Mouse (Mus musculus) left cerebral cortex, postnatal 14 days (tissue): Measurements from ENCODE around the gene Dynlrb1. TPM values are rescaled to one million over a fixed set of nuclear protein-coding genes. Genes with fewer than 3 reads are reported as not detected.
A peak's percentile ranks its signal among the peaks of the same experiment; 100 is the strongest.

Experiments used
- DNase-seq, 2 experiments: peaks; one replicate each; pipeline ENCODE4 v3.0.0; 2021 to 2022; ENCODE audit warnings: low spot score in 2 of 2, mixed read lengths in 1 of 2
- intact Hi-C: fragments of 180-260 bp; cut with DNase I; formaldehyde crosslinking; loops from one replicate; pipeline ENCODE4 v1.15.1; 2025
- long read RNA-seq, 2 experiments: library from polyadenylated mRNA; stranded (forward); transcript quantifications; one replicate each; pipeline ENCODE4 v2.0.0; 2021
- total RNA-seq, 2 experiments: library from RNA; stranded (reverse); gene quantifications; 2 replicates each; pipeline ENCODE4 v1.2.3; 2021

The Dynlrb1 gene
- 100 to 1,000 TPM; 329 to 335 TPM for total RNA-seq
- long read RNA-seq, experiment 1, transcript Dynlrb1-204 (4 exons, 788 nt), result minor isoform, 7 of 190 reads
- long read RNA-seq, experiment 1, transcript Dynlrb1-202 (4 exons, 684 nt), result major isoform, 164 of 190 reads
- long read RNA-seq, experiment 1, partial matches to known transcripts, result 11 of 190 reads
- long read RNA-seq, experiment 1, other reads (novel, unspliced or antisense), result 4 of 190 reads
- long read RNA-seq, experiment 2, transcript Dynlrb1-202 (4 exons, 684 nt), result major isoform, 135 of 156 reads
- long read RNA-seq, experiment 2, transcript Dynlrb1-203 (4 exons, 534 nt), result minor isoform, 6 of 156 reads
- long read RNA-seq, experiment 2, partial matches to known transcripts, result 7 of 156 reads
- long read RNA-seq, experiment 2, other reads (novel, unspliced or antisense), result 3 of 156 reads

DNA sequence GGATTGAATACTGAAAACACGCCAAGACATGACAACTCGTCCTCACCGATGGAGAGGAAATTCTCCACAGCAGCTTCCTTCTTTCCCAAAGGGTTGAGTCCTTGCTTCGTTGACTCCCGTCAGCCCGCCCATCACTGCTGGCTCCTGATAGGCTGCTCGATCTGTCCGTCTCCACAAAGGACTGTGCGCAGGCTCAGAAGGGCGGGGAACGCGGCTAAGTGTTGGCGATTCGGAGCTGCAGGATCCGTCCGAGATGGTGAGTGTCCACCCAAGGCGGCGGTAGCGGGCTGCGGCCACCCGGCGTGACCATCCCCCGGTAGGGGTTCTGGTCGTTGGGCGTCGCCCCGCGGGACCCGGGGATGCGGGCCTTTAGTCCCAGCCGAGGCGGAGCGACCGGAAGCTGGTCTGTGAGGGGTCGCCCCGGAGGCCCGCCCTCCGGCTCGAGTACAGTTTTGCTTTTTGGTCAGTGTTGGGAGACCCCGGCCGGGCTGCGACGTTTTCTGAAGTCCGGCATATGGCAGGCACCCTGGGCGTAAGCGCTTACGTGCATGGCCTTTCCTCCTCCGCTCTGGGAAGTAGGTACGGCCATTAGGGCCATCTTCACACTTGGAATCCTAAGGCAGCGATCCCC lies at the start of gene Dynlrb1:
Gene Dynlrb1 (plus strand): TSS at position 172 of the 631 bp plus-strand sequence.
- peak; percentile 99 to 100 for DNase-seq
- intact Hi-C loops, result loop anchor here (10.0 kb wide), 1 partner anchor 148 kb away; the partner anchor contains the start of gene Trp53inp2

DNA sequence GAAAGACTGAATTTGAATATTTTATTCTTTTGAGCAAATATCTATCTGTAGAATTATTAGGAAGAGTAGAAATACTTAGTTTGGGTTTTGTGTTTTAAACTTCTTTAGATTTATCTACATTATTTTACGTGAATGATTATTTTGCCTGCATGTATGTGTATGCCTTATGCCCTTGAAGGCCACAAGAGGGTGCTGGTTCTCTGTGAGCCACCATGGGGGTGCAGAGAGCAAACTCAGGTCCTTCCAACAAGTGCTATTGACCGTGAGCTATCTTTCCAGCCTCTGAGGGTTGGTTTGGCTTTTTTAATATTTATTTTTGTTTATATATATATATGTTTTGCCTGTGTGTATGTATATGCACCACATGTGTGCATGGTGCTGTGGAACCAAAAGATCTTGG lies 28.9 kb upstream of the Dynlrb1 start:
- intact Hi-C loops, result no loop called here
- DNase-seq, result no peak

DNA sequence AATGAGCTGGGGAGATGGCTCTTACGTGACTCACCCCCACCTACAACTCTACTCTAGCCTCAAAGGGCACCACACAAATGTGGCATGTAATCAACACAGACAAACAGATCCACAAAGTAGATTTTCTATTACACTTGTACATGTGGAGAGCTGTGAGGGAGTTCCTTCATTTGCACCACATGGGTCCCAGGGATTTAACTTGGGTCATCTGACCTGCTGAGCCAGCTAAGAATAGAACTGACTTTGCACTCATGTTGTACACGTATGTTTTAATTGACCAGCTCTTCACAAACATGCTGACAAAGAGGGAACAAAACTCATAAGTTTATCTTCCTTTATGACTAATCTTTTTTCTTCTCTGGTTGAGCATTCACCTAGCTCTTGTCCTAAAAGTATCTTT lies 13.2 kb upstream of the Dynlrb1 start:
- no peak for DNase-seq
- intact Hi-C loops, result no loop called here

DNA sequence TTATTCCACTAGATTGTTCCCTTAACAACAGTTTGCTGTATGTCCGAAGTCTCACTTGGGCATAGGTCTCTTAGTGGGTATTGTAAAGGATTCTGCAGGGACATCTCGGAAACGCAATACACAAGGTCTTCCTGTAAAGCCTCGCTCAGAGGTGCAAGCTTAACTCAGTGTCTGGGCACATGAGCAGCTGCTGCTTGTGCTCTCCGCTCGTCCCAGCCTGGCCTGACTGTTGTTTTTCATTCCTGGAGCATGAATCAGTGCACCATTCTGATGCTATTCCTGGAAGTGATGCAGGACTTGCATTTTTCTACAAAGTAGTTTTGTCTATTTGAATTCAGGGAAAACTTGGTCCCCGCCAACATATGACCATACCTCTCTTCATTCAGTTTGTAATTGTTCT lies 11.6 kb upstream of the Dynlrb1 start:
- intact Hi-C loops, result no loop called here
- DNase-seq, result no peak

DNA sequence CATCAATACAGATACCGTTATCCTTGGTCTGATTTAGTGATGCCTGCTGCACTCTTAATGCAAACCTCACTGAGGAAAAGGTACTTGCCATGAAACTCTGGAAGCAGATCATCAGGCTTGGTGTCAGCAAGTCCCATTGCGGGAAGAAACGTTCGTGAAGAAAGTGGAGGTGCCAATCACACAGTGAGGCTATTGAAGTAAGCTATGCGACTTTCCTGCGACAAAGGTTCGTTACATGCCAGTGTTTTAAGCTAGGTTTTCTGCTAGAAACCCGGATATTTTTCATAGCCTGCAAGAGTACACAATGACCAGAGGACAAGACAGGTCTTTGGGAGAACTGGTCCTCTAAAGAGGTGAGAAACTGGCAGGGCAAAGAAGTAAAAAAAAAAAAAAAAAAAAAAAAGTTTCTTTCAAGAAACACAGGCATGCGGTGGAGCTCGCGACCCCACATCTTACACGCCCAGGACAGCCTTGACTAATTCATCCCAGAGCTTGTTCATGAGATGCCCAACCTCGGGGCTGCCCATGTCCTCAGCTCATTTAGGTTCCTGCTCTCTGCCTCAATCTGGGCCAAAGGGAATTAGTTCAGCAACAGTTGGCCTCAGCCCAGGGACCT lies 479 bp upstream of the Dynlrb1 start:
- DNase-seq, result no peak
- intact Hi-C loops, result loop anchor here (10.0 kb wide), 1 partner anchor 149 kb away; the partner anchor contains the start of gene Trp53inp2

DNA sequence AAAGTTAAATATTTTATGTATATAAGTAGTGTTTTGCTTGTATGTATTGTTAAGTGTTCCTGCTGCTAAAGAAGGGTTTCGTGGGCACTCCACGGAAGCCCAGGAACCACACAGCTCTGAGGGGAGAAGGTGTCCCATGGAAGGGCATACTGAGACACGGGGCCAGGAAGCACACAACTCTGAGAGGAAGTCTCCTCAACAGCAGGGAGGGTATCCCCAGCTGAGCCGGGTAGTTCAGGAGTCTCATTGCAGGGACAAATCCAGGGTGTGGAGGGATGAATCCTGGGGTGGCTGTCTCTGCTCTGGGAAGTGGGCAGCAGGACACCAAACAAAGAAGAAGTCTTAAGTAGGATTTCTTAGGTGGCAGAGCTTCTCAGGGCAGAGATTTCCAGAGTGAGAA lies 943 bp downstream of the Dynlrb1 start:
- intact Hi-C loops, result loop anchor here (10.0 kb wide), 1 partner anchor 148 kb away; the partner anchor contains the start of gene Trp53inp2
- DNase-seq, result no peak

DNA sequence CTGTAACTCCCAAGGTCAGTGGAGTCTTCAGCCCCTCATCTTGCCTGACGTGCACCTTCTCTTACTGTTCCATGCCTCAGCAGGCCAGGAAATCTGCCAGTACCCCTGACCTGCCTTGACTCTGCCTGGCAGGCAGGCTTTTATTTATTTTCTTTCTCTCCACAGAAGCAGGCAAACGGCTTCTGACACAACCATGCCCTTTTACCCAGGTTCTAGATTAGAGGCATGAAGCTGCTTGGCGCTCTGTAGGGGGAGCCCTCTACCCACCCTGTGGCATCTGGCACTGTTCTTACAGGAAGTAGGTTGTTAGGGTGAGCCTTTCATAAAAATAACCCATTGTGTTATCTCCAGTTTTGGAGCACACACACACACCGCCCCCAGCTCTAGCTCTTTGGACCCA lies 4.6 kb downstream of the Dynlrb1 start:
- intact Hi-C loops, result no loop called here

DNA sequence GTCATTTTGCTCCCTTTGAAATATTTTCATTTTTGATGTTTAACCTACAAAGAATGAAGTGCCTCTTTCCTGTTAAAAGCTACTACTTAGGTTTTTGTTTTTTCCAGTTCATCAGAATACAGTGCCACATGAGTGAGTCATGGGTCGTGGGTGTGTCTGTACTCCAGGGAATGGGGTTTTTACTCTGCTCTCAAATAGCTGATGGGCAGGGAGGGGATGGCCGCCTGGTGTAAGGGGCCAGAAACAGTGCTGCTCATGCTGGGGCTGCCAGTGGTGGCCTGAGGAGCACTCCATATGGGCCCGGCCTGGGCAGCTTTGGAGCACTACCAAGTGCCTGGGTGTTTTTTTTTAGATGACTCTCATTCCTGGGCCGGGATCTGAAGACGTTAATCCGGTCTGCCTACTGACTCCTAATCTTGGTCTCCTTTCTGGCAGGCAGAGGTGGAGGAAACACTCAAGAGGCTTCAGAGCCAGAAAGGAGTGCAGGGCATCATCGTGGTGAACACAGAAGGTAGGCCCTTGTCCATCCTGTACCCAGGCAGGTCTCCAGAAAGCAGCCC lies 6.0 kb downstream of the Dynlrb1 start:
- DNase-seq, result no peak
- intact Hi-C loops, result no loop called here

More for the DNA sequence above, 4.6 kb downstream of the Dynlrb1 start:
- no peak for DNase-seq

DNA sequence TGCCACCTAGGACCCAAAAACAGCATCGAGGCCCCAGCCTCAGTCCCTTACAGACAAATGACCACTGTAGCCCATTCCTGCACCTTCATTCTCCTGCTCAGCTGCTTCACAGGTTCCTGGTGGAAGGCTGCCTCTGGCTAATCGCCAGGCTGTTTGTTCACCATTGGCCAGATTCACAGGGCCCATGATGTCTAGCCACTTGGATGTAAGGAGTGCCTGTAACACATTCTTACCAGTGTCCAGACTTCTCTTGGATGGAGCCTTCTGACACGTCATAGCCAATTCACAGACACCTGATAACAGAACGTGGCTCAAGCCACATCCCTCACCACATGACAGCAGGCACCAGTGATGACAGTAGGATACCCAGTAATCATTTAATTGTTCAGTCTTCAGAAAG lies 9.9 kb downstream of the Dynlrb1 start:
- intact Hi-C loops, result no loop called here
- DNase-seq, result no peak

DNA sequence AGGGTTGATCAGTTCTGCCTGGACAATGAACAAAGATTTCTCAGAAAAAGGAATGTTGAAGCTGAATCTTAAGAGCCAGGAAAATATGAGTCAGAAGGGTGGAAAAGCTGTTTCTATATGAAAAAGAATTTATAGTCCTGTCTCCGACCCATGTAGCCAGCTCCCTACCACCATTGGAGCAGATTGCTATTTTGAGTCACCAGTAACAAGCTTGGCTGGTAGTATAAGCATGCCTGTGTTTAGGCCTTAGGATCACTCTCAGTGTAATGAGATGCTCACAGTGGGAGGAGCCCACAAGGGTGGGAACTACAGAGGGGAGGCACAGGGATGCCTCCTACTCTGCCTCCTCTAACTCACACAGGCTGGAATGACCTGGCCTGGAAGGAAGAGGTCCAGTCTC lies 11.9 kb downstream of the Dynlrb1 start:
- DNase-seq, result no peak
- intact Hi-C loops, result no loop called here

DNA sequence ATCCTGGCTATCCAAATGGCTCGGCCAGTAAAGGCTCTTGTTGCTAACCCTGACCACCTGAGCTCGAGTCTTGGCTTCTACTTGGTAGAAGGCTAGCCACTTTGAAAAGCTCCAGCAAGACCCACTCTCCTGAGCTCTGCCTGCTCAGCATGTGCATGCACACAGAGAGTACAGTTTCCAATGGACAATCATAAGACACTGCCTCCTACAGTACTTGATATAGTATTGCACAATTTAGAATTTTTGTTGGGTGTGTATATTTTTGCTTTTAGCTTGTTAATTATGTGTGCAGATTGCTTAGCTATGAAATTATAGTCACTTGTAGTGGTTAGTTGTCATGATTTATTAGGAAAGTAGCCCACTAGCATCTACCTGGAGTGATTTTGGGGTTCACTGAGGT lies 12.4 kb downstream of the Dynlrb1 start:
- no peak for DNase-seq
- intact Hi-C loops, result no loop called here

DNA sequence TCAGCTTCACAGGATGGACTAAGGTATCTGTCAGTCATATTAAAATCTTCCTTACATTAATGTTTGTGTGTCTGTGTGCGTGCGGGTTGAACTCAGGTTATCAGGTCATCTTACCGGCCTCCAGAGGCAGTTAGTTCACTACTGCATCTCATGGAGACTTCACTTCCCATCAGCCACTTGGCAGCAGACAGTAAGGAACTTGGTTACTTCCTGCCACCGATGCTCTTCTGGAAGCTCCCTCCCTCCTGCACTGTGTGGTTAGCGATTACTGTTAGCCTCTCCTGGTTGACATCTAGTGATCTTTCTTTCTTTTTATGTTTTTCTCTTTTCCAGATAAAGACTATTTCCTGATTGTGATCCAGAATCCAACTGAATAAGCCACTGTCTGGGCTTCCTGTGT lies 13.3 kb downstream of the Dynlrb1 start:
- intact Hi-C loops, result no loop called here
- DNase-seq, result no peak

DNA sequence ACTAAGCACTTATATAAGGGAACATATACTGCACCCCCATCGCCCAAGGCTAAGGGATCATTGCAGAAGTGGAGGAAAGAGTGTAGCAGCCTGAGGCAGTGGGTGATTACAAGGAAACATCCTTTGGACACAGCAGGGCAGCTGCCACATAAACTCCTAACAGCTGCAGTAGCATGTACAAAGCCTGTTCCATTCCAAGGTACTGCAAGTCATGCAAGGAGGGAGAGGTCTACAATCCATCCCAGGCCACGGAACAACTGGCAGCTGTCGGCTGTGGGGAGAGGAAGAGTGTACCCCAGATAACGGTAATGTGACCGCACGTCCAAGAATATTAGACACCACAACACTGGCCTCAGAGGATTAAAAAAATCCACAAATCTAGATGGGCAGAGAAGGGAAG lies 29.2 kb downstream of the Dynlrb1 start:
- DNase-seq, result no peak
- intact Hi-C loops, result no loop called here

DNA sequence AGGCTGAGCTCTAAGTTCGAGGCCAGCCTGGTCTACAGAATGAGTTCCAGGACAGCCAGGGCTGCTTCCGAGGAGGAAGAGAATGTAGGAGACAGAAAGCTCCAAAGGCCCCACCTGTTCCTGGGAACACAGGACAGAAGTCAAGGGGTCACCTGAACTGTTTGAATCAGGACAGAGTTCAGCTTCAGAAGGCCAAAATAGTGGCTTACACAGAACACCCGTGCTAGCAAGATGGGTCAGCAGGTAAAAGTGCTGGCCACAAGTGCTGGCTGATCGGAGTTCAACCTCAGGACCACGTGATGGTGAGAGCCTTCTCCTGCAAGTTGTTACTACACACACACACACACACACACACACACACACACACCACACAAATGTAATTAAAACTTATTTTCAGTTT lies 30.6 kb downstream of the Dynlrb1 start:
- intact Hi-C loops, result no loop called here
- DNase-seq, result no peak

DNA sequence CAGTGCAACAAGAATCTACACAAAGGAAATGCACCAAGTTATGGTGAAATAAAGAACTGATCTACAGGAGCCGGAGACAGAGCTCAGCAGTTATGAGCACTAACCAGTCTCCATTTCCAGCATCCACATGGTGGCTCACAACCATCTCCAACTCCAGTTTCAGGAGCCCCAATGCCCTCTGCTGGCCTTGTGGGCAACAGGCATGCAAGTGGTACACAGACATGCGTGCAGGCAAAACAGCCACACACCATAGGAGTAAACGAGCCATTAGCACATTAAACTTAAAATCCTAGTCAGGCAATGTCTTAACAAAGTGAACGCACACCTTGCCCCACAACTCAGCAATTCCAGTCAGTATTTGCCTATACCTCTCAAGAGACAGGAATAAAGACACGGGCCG lies 35.6 kb downstream of the Dynlrb1 start:
- no peak for DNase-seq
- intact Hi-C loops, result loop anchor here (10.0 kb wide), 1 partner anchor 113 kb away; the partner anchor contains the start of gene Trp53inp2

DNA sequence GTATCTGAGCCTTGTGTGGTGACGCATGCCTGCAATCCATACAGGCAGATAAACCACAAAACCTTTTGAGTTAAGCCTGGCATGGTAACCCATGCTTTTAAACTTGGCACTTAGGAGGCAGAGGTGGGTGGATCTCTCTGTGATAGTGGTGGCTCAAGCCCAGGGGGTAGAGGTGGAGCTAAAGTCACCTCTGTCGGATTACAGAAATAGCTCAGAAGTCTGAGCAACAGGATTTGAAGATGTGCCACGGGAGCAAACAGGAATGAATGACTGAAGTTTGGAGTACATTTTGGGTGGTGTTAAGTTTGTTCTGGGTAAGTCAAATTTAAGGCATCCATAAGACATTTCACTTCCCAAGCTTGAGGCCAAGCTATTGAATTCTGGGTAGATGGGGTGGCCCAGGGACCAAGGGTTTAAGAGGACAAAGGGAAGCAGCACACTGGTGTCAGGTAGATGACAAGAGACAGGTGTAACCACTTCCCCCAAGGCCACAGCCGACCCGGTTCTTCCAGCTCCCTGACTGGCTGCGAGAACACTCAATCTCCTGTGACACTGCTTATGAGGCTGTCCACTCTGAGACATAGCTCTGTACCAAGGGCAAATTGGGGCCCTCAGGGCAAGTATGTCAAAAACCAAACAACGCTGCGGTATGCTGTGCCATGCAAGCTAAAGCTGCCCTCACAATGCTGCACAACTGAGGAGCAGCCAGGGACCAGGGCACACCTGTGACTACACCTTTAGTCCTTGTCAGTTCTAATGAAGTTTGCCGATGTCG lies 36.2 kb downstream of the Dynlrb1 start:
- DNase-seq, result no peak
- intact Hi-C loops, result loop anchor here (10.0 kb wide), 1 partner anchor 112 kb away; the partner anchor contains the start of gene Trp53inp2

DNA sequence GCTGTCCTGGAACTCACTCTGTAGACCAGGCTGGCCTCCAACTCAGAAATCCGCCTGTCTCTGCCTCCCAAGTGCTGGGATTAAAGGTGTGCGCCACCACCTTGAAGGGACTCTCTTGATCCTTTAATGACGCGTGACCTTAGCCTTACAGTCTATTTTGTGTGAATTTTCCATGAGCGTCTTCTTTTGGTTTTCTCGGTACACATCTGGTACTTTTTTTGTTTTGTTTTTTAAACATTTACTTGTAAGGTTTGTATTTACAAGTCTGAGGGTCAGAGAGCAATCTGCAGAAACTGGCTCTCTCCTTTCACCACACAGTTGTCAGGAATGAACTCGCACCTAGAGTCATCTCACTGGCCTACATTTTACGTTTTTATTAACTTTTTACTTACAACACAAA lies 37.3 kb downstream of the Dynlrb1 start:
- DNase-seq, result no peak
- intact Hi-C loops, result loop anchor here (10.0 kb wide), 1 partner anchor 111 kb away; the partner anchor contains the start of gene Trp53inp2

DNA sequence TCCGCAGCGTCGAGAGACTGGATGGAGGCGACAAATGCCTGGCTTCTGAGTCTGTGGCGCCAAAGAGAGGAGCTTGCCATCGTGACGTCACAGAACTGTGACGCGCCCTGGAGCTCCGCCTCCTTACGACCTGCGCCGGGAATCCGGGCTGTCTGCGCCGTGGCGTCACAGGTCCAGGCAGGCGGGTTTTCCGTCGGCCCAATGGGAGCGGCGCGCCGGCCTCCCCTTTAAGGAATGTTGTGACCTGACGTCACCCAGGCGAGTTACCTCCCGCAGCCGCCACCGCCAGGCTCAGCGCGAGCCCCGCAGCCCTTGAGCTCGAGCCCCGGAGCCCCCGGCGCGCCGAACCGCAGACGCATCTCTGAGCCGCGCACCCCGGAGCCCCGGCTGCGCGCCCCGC lies 39.9 kb downstream of the Dynlrb1 start, which contains the start of gene Map1lc3a:
Gene Map1lc3a (plus strand): TSS at position 103 of the 400 bp plus-strand sequence.
- intact Hi-C loops, result loop anchor here (10.0 kb wide), 1 partner anchor 109 kb away; the partner anchor contains the start of gene Trp53inp2
- DNase-seq, result peak; percentile 99

DNA sequence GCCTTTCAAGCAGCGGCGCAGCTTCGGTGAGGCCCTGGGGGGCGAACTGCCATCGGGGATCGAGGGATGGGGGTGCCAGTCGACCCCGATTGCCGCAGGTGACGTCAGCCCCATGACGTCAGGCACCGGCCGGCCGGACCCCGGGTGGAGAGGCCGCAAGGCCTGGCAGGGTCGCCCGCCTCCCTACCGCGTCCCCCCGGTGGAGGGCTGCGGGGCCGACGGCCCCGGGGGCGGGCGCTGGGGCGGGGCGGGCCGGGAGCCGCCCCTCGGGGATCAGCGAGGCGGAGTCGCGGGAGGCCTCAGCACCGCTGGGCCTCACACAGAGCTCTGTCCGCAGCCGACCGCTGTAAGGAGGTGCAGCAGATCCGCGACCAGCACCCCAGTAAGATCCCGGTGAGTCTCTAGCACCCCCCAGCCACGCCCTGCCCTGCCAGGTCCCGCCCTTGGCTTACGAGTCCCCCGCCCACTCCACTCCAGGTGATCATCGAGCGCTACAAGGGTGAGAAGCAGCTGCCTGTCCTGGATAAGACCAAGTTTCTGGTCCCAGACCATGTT lies 40.4 kb downstream of the Dynlrb1 start:
- DNase-seq, result peak in 1 of 2 experiments; percentile 42
- intact Hi-C loops, result loop anchor here (10.0 kb wide), 1 partner anchor 108 kb away; the partner anchor contains the start of gene Trp53inp2
